ENCODE assay signal across 8 mouse cellular contexts in genomic region chr1:136076086-136076485, GRCm38 (mm10). TPM values are rescaled to one million over a fixed set of nuclear protein-coding genes. Genes with fewer than 3 reads are reported as not detected.
DNase-seq lines count a peak whose midpoint lies in the region; ATAC-seq and TF ChIP-seq lines count a peak whose summit lies in the region.
"Had no signal": no experiment of that assay in that cellular context is flagged by ENCODE, and none has a peak within 500 bp of the region (broad histone marks: within the 10 kb centered on the region; RNA-seq: fewer than 3 reads in every experiment).

No protein-coding gene starts in this region.

- 2% methylated on average over 3 of the region's 3 CpGs for WGBS in liver, embryonic 12.5 days (ENCODE audit: insufficient replicate concordance)
- 3% methylated on average over 3 of the region's 3 CpGs for WGBS in liver, postnatal 0 days (ENCODE audit: insufficient replicate concordance)
- 7% methylated on average over 3 of the region's 3 CpGs for WGBS in stomach, postnatal 0 days

- H3K4me3 ChIP-seq in liver, embryonic 12.5 days: no peak overlapping the region
- H3K4me3 ChIP-seq in liver, postnatal 0 days (ENCODE audit: low read depth, low read length): no peak overlapping the region
- H3K4me3 ChIP-seq in stomach, postnatal 0 days (ENCODE audit: low read depth, low read length): no peak overlapping the region
- H3K4me3 ChIP-seq: neural tube, embryonic 12.5 days had no signal

- ATAC-seq in liver, embryonic 12.5 days: no peak
- peak; percentile 56; the same call in 1 of the 2 replicates for ATAC-seq in liver, postnatal 0 days
- ATAC-seq in stomach, postnatal 0 days (ENCODE audit: low FRiP score, low TSS enrichment): peak; percentile 81

- no peak for TF ChIP-seq POLR2A in brain, embryonic 14.5 days (IDR thresholded peaks at IDR 0.05; ENCODE audit: borderline replicate concordance, extremely low read depth, insufficient read depth, insufficient read length, poor library complexity, severe bottlenecking)

- no peak for TF ChIP-seq EP300 in liver, postnatal 0 days (IDR thresholded peaks at IDR 0.05; ENCODE audit: low read depth)
- TF ChIP-seq EP300 in stomach, postnatal 0 days (optimal IDR thresholded peaks at IDR 0.05): no peak

- peaks cover 58% of the 10 kb centered on the region for H3K27me3 ChIP-seq in liver, embryonic 12.5 days (replicated peaks)
- no peaks in the 10 kb centered on the region for H3K27me3 ChIP-seq in liver, postnatal 0 days (ENCODE audit: insufficient read depth, low read length)
- H3K27me3 ChIP-seq in stomach, postnatal 0 days (ENCODE audit: control insufficient read depth, insufficient read depth, low read length): no peaks in the 10 kb centered on the region
- H3K27me3 ChIP-seq: neural tube, embryonic 12.5 days had no signal

- H3K27ac ChIP-seq in liver, embryonic 12.5 days: no peak overlapping the region
- no peak overlapping the region for H3K27ac ChIP-seq in liver, postnatal 0 days (ENCODE audit: low read depth)
- H3K27ac ChIP-seq in stomach, postnatal 0 days (replicated peaks): no peak overlapping the region
- H3K27ac ChIP-seq: neural tube, embryonic 12.5 days had no signal

- peak; percentile 72 for TF ChIP-seq CTCF in brain, embryonic 14.5 days (IDR thresholded peaks at IDR 0.05; ENCODE audit: borderline replicate concordance, extremely low read depth, insufficient read depth, insufficient read length)
- peak; percentile 86 for TF ChIP-seq CTCF in liver, postnatal 0 days (IDR thresholded peaks at IDR 0.05; ENCODE audit: low read depth)
- peak; percentile 85 for TF ChIP-seq CTCF in stomach, postnatal 0 days (IDR thresholded peaks at IDR 0.05; ENCODE audit: low read depth)

- no peaks in the 10 kb centered on the region for H3K36me3 ChIP-seq in liver, embryonic 12.5 days
- no peaks in the 10 kb centered on the region for H3K36me3 ChIP-seq in liver, postnatal 0 days (replicated peaks; ENCODE audit: insufficient read depth, low read length)
- H3K36me3 ChIP-seq in stomach, postnatal 0 days (ENCODE audit: control insufficient read depth, insufficient read depth, low read length): no peaks in the 10 kb centered on the region
- H3K36me3 ChIP-seq: neural tube, embryonic 12.5 days had no signal

- H3K4me2 ChIP-seq in liver, embryonic 12.5 days: no peak overlapping the region
- H3K4me2 ChIP-seq in liver, postnatal 0 days (ENCODE audit: low read depth, low read length): no peak overlapping the region
- no peak overlapping the region for H3K4me2 ChIP-seq in stomach, postnatal 0 days (replicated peaks; ENCODE audit: low read depth)
- H3K4me2 ChIP-seq: neural tube, embryonic 12.5 days had no signal

- H3K9ac ChIP-seq in liver, embryonic 12.5 days: no peak overlapping the region
- H3K9ac ChIP-seq in liver, postnatal 0 days (replicated peaks): no peak overlapping the region
- no peak overlapping the region for H3K9ac ChIP-seq in stomach, postnatal 0 days (ENCODE audit: low read length)
- H3K9ac ChIP-seq: neural tube, embryonic 12.5 days had no signal

- peak; percentile 44 for DNase-seq in liver
- DNase-seq in MN1 (ENCODE audit: low spot score): peak; percentile 13
- DNase-seq in brain, embryonic 14.5 days (ENCODE audit: low read depth): peak; percentile 43
- peak; percentile 16 for DNase-seq in forelimb bud, embryonic 11.5 days (ENCODE audit: low read depth, low spot score)
- peak; percentile 68 for DNase-seq in liver, postnatal 0 days
- peak; percentile 77 for DNase-seq in stomach, postnatal 0 days (ENCODE audit: low spot score)

- H3K4me1 ChIP-seq in liver, embryonic 12.5 days: no peaks in the 10 kb centered on the region
- no peaks in the 10 kb centered on the region for H3K4me1 ChIP-seq in liver, postnatal 0 days (ENCODE audit: insufficient read depth)
- no peaks in the 10 kb centered on the region for H3K4me1 ChIP-seq in stomach, postnatal 0 days (replicated peaks; ENCODE audit: control insufficient read depth, insufficient read depth)
- H3K4me1 ChIP-seq: neural tube, embryonic 12.5 days had no signal

- H3K9me3 ChIP-seq in liver, embryonic 12.5 days (replicated peaks): no peaks in the 10 kb centered on the region
- no peaks in the 10 kb centered on the region for H3K9me3 ChIP-seq in liver, postnatal 0 days (ENCODE audit: low read length)
- no peaks in the 10 kb centered on the region for H3K9me3 ChIP-seq in stomach, postnatal 0 days (ENCODE audit: control insufficient read depth, low read length)
- H3K9me3 ChIP-seq: neural tube, embryonic 12.5 days had no signal

RNA-seq across cellular contexts. Expression of gene Cacna1s, which starts 23.5 kb away (rescaled TPM):
- 0.08 and 0.20 TPM in 2 replicates for polyA plus RNA-seq in liver, embryonic 12.5 days (2016; fragmentation: Nextera tagmentation; extraction: Ambion mirVana)
- 0.40 and 0.74 TPM in 2 replicates for polyA plus RNA-seq in brain, embryonic 14.5 days (2012; rRNA removed)
- 0.37 TPM in 1 of 2 replicates, not detected in the other for polyA plus RNA-seq in liver, postnatal 0 days (2015; fragmentation: Nextera tagmentation; extraction: Ambion mirVana)
- 0.18 TPM in 1 of 2 replicates, not detected in the other for polyA plus RNA-seq in stomach, postnatal 0 days (2015; fragmentation: Nextera tagmentation; extraction: Ambion mirVana)

RNA-seq across cellular contexts. Expression of gene Ascl5, which starts 25.5 kb away (rescaled TPM):
- not detected in 2 replicates for polyA plus RNA-seq in liver, embryonic 12.5 days (2016; fragmentation: Nextera tagmentation; extraction: Ambion mirVana)
- 0.15 and 0.30 TPM in 2 replicates for polyA plus RNA-seq in brain, embryonic 14.5 days (2012; rRNA removed)
- polyA plus RNA-seq in liver, postnatal 0 days (2015; fragmentation: Nextera tagmentation; extraction: Ambion mirVana): not detected in 2 replicates
- polyA plus RNA-seq in stomach, postnatal 0 days (2015; fragmentation: Nextera tagmentation; extraction: Ambion mirVana): 0.18 TPM in 1 of 2 replicates, not detected in the other
- polyA plus RNA-seq: neural tube, embryonic 12.5 days had no signal

RNA-seq across cellular contexts. Expression of gene Kif21b, which starts 55.1 kb away (rescaled TPM):
- polyA plus RNA-seq in liver, embryonic 12.5 days (2016; fragmentation: Nextera tagmentation; extraction: Ambion mirVana): 2.9 and 3.6 TPM in 2 replicates
- polyA plus RNA-seq in brain, embryonic 14.5 days (2012; rRNA removed): 140 and 182 TPM in 2 replicates
- polyA plus RNA-seq in liver, postnatal 0 days (2015; fragmentation: Nextera tagmentation; extraction: Ambion mirVana): 0.91 and 1.1 TPM in 2 replicates
- polyA plus RNA-seq in stomach, postnatal 0 days (2015; fragmentation: Nextera tagmentation; extraction: Ambion mirVana): 0.29 and 0.36 TPM in 2 replicates

Comparison
In these comparisons a context has a peak if more than half of its experiments do, and no peak if none do; other contexts are left out.
1. DNase-seq: peak in every context shown above with its lines; median percentile 77 in stomach, postnatal 0 days; 68 in liver, postnatal 0 days; 44 in liver; 43 in brain, embryonic 14.5 days; 16 in forelimb bud, embryonic 11.5 days; 13 in MN1.
2. RNA of gene Kif21b, which starts 55.1 kb away (polyA plus RNA-seq): 140 to 182 TPM in brain, embryonic 14.5 days; 2.9 to 3.6 TPM in liver, embryonic 12.5 days, 0.91 to 1.1 TPM in liver, postnatal 0 days and 0.29 to 0.36 TPM in stomach, postnatal 0 days; every median in the first group is over 10 times any median in the second.
3. Peak in every context shown above with its lines, with median percentiles within 50 percentile points of each other: CTCF ChIP-seq.